Mouse (Mus musculus) right cerebral cortex, adult 2 months (tissue): ENCODE data around the gene Krtap20-2.
"Not testable (repeated sequence)": the region's sequence is repeated elsewhere in the genome, so short reads cannot be mapped to it uniquely, and the experiment has no call there.

Experiments used
- DNase-seq, 2 experiments: peaks; one replicate each; pipeline ENCODE4 v3.0.0; 2021 to 2022; ENCODE audit warnings: low spot score in 2 of 2

Gene Krtap20-2

GRCm38 (mm10) chr16:89205561-89205960 is at the start of gene Krtap20-2:
Krtap20-2 (plus strand) TSS chr16:89205861.
- DNase-seq = no peak

- no peak for DNase-seq
Measured at GRCm38 (mm10) chr16:89157652-89158051, 48.0 kb upstream of the Krtap20-2 start, which contains the start of gene Gm9789. Gm9789 (plus strand) TSS chr16:89157952.

- not testable (repeated sequence) for DNase-seq
Measured at GRCm38 (mm10) chr16:89169190-89169589, 36.5 kb upstream of the Krtap20-2 start, which contains the start of gene Gm7735. Gm7735 (plus strand) TSS chr16:89169490.

- DNase-seq = no peak
Measured at GRCm38 (mm10) chr16:89174435-89174834, 31.2 kb upstream of the Krtap20-2 start, which contains the start of gene 1110057P08Rik. 1110057P08Rik (plus strand) TSS chr16:89174735.

- no peak for DNase-seq
Measured at GRCm38 (mm10) chr16:89188621-89189020, 17.0 kb upstream of the Krtap20-2 start.
